Mouse (Mus musculus): ENCODE measurements around the gene Swsap1. TPM values are rescaled to one million over a fixed set of nuclear protein-coding genes. Genes with fewer than 3 reads are reported as not detected.
A peak's percentile ranks its signal among the peaks of the same experiment; 100 is the strongest.

The Swsap1 gene
- 10 to 100 TPM; 12.3 to 14.2 TPM for total RNA-seq (2021)
- long read RNA-seq, experiment 1, transcript Swsap1-201 (2 exons, 1,838 nt), result major isoform, 12 of 14 reads
- long read RNA-seq, experiment 1, partial matches to known transcripts, result 0 of 14 reads
- long read RNA-seq, experiment 1, other reads (novel, unspliced or antisense), result 2 of 14 reads
- long read RNA-seq, experiment 2, transcript Swsap1-201 (2 exons, 1,838 nt), result major isoform, 26 of 29 reads
- long read RNA-seq, experiment 2, partial matches to known transcripts, result 0 of 29 reads
- long read RNA-seq, experiment 2, other reads (novel, unspliced or antisense), result 3 of 29 reads

GRCm38 (mm10) chr9:21955570-21956281 lies at the start of gene Swsap1:
TSS of gene Swsap1 (plus strand) at chr9:21955755.
- DNase-seq (ENCODE audit: low spot score in 2 of 2), result peak; percentile 93 to 95

- DNase-seq (ENCODE audit: low spot score in 2 of 2), result no peak
Measured at GRCm38 (mm10) chr9:21908216-21908615, 47.3 kb upstream of the Swsap1 start.

- no peak for DNase-seq (ENCODE audit: low spot score in 2 of 2)
Measured at GRCm38 (mm10) chr9:21909474-21910223, 45.9 kb upstream of the Swsap1 start.

DNA sequence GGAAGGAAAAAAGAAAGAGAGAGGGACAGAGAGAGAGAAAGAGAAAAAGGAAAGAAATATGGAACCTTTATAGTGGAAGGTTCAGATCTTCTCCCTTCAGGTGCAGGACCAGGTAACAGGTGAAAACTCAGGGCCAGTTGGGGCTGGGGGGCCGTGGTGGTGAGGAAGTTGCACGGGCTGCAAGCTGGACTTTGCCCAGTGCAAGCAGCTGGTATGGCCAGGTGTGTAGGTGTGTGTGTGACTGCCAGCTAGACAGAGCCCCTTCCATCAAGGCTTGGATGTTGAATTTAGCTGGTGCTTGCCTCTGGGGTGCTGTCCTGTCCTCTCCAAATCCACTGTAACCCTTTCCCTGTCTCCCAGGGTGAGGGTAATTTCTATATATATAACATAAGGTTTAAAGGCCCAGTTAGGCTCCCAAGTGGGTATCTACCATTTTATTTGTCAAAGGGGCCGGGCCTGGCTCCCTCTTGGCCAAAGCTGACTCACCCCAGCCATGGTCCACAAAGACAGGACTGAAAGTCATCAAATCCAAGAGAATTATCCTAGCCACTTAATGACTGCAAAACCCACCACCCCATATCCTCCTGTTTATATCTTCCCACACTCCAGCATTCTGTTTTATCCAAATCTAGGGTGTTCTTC lies 38.6 kb upstream of the Swsap1 start:
- no peak for DNase-seq (ENCODE audit: low spot score in 2 of 2)

DNA sequence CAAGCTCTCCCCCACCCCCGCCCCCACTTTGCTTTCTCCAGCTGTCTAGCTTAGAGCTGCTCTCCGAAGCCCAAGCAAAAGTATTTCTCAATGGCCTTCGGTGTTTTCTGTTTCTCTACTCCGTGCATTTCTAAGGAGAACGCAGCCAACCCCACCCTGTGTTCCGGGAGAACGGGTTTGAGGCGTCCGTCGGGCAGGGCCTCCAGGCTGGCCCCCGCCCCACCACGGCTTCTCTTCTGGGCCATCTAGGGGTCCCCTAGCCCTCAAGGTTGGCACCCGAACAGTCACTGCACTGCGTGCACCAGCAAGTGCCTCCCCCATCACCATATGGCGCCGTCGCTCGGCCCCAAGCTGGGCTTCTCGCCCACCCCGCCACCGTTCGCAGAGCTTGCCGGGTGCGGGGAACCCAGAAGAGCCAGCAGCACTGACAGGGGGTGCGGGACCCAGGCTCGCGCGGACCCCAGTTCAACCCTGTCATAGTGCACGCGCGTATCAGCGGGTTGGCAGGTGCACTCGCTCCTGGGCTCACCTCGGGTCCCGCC lies 38.0 kb upstream of the Swsap1 start:
- DNase-seq (ENCODE audit: low spot score in 2 of 2), result peak; percentile 51

DNA sequence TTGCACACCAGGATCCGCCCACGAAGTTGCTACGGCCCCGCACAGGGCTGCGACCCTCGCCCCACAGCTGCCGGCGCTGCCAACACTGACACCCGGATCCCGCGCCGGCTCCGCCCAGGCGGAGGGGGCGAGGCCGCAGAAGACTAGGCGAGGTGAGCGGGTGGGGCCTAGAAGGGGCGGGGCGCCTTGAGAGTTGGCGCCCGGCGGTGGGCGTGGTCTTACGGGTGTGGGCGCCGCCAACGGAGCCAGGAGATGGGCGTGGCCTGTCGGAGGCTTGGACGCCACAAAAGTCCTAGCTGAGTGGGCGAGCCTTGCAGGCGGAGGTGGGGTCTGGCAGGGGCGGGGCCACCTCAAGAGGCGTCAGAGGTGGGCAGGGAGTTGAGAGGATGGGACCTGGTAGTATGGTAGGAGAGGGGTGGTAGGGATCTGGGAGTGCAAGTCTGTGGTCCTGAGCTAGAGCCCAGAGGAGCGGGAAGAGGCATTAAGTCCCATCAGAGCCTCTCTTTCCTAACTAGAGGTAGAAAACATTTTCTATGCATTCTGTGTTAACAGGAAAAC lies 37.4 kb upstream of the Swsap1 start, which contains the start of gene Rab3d:
Rab3d (minus strand) TSS at position 158 of the 558 bp plus-strand sequence.
- DNase-seq (ENCODE audit: low spot score in 2 of 2), result peak; percentile 95 to 96

- no peak for DNase-seq (ENCODE audit: low spot score in 2 of 2)
Measured at GRCm38 (mm10) chr9:21918692-21919384, 36.7 kb upstream of the Swsap1 start.

DNA sequence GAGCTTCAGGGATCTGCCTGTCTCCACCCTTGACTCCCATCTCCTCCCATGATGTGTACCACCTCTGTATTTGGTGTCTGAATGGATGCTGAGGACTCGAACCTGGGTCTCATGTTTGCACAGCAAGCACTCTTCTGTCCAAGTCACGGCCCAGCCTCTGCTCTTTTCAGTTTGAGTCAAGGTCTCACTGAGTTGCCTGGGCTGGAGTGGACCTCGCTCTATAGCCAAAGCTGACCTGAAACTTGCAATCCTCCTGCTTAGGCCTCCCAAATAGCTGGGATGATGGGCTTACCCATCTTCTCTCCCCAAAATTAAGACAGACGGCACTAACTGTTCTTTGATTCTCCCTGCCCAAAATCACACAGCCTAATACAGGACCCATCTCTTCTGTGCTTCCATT lies 32.5 kb upstream of the Swsap1 start:
- no peak for DNase-seq (ENCODE audit: low spot score in 2 of 2)

- no peak for DNase-seq (ENCODE audit: low spot score in 2 of 2)
Measured at GRCm38 (mm10) chr9:21923490-21924098, 32.0 kb upstream of the Swsap1 start.

DNA sequence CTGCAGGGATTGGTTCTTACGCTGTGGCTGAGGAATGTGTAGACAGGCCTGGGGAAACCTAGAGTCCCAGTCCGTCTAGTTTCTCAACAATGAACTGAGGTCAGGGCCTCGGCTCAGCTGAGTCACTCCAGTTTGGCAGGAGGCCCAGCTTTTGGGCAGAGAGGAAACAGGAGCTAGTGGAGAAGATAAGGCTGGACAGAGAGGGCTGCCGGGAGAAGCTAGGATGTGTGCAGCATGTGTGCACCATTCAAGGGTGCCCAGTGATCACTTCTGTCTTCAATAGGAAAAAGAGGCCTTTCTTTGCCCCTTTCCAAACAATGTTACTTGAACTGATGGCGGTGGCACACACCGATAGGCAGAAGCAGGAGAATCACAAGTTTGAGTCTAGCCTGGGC lies 31.5 kb upstream of the Swsap1 start:
- peak; percentile 86 to 93 for DNase-seq (ENCODE audit: low spot score in 2 of 2)

DNA sequence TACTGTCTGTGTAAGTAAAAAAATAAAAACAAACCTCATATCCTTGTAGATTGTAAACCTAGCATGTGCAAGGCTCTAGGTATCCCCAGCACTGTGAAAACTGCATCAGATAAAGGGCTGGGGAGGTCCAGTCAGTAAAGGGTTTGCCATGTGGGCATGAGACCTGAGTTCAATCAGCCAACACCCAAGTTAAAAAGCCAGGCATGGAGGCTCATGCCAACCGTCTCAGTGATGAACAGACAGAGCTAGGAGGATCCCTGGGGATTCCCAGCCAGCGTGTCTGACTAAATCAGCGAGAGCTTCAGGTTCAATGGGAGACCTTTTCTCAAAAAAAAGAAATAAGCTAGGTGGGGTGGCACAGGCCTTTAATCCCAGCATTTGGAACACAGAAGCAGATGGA lies 30.5 kb upstream of the Swsap1 start:
- no peak for DNase-seq (ENCODE audit: low spot score in 2 of 2)

DNA sequence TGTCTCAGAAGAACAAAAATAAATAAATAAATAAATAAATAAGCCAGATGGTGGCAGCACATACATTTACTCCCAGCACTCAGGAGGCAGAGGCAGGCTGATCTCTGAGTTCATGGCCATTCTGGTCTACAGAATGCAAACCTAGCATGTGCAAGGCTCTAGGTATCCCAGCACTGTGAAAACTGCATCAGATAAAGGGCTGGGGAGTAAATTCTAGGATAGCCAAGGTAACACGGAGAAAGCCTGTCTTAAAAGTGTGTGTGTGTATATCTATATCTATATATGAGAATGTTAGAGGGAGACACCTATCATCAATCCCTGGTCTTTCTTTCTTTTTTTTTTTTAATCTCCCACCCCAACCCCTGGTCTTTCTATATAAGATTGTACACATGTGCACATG lies 30.0 kb upstream of the Swsap1 start:
- no peak for DNase-seq (ENCODE audit: low spot score in 2 of 2)

DNA sequence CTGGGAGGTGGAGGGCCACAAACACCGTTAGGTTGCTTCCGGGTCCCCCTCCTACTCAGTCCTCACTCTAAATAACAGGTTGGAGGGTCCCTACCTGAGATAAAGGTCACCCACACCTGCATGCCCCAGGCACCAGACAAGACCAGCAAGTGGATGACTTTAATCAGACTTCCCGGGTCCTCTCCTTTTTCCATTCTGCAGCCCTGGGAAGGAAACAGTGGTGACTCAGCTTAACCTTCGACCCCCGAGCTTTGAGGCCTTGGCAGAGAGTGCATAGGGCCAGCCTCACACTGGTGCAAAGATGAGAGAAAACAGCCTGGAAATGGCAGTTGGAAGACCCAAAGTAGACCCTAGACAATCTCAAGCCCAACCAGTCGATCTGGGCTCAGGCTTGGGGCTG lies 29.4 kb upstream of the Swsap1 start:
- peak in 1 of 2 experiments; percentile 60 for DNase-seq (ENCODE audit: low spot score in 2 of 2)

GRCm38 (mm10) chr9:21926784-21927183 lies 28.8 kb upstream of the Swsap1 start:
- DNase-seq (ENCODE audit: low spot score in 2 of 2), result no peak

GRCm38 (mm10) chr9:21927208-21927753 lies 28.3 kb upstream of the Swsap1 start, which contains the start of the genes Ccdc159 and Tmem205:
TSS of gene Ccdc159 (plus strand) at chr9:21927471.
TSS of gene Tmem205 (minus strand) at chr9:21927556.
- DNase-seq (ENCODE audit: low spot score in 2 of 2), result peak; percentile 79 to 84

- DNase-seq (ENCODE audit: low spot score in 2 of 2), result no peak
Measured at GRCm38 (mm10) chr9:21929208-21929607, 26.3 kb upstream of the Swsap1 start.

DNA sequence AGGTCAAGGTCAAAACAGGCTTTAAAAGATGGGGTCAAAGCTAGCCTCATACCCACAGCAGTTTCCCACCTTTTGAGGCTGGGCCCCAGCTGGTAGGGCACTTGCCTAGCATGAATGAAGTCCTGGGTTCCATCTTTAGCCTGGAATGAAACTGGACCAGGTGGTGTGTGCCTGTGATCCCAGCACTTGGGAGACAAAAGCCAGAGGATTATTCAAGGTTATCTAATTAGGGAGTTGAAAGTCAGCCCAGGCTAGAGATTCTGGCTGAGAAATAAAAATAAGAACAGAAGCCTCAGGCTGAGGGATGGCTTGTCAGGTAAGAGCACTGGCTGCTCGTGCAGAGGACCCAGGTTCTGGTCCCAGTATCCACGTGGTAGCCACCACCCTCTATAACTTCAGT lies 23.5 kb upstream of the Swsap1 start:
- no peak for DNase-seq (ENCODE audit: low spot score in 2 of 2)

DNA sequence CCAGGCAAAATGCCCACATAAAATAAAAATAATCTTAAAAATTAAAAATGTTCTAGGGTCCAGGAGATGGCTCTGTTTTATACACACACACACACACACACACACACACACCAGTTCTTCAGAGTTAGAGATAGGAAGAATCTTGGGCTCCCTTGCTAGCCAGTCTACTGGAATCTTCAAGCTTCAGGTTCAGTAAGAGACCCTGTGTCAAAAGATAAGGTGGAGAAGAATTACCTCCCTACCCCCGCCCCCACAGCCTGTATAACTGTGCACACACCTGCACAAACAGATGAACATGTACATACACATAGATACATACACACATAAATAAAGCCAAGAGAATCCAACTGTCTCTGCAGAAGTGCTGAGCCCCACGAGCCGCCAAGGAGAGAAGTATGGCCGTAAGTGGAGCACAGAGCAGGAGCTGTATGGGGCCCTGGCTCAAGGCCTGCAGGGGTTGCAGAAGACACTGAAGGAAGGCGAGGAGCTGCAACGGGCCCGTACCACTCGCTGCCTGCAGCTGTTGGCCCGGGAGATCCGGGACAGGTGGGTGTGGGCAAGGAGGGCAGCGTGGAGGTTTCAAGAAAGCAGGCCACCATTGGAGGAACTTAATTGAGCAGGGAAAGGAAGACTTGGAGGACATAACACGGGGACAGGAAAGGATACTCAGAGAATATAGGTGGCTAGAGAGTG lies 23.0 kb upstream of the Swsap1 start:
- DNase-seq (ENCODE audit: low spot score in 2 of 2), result no peak

DNA sequence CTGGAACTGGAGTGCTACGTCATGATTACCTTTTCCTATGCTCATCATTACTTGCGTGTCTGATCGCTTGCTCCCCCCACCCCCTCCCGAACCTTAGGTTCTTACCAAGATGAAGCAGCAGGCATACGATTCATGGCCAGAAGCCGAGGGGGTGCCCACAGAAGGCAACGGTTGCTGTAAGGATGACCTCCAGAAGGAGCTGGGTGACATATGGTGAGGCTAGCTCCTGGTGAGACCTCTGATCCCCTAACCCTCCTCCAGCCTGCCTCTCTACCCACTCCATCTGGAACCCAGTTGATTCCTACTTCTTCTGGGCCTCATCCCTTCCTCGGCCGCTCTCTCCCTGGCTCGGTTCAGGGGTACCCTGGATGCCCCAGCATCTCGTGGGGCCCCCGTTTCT lies 21.5 kb upstream of the Swsap1 start:
- no peak for DNase-seq (ENCODE audit: low spot score in 2 of 2)

All from adrenal gland, adult 18-20 months (tissue).